Mouse (Mus musculus) E14TG2a.4 (cell line): ENCODE data around the gene Plxnb2.

ENCODE experiments used
- H3K27me3 ChIP-seq: 2 replicates; pipeline ENCODE4 v1.6.1; 2014; ENCODE audit warnings: low read length, control low read depth; ENCODE audit not compliant: insufficient read depth
- H3K36me3 ChIP-seq: 2 replicates; pipeline ENCODE4 v1.6.1; 2014; ENCODE audit warnings: low read length, control low read depth; ENCODE audit not compliant: insufficient read depth
- H3K4me1 ChIP-seq: replicated peaks from 2 replicates; pipeline ENCODE4 v1.6.1; 2014; ENCODE audit warnings: low read depth, low read length, control low read depth
- H3K4me3 ChIP-seq: replicated peaks from 2 replicates; pipeline ENCODE4 v1.5.1; 2014; ENCODE audit warnings: mild to moderate bottlenecking, low read length
- H3K9me3 ChIP-seq: 2 replicates; pipeline ENCODE4 v1.6.1; 2014; ENCODE audit warnings: low read length, control low read depth
- CTCF ChIP-seq: conservative IDR thresholded peaks from 2 replicates; pipeline ENCODE4 v1.5.1; 2014; ENCODE audit warnings: low read length
- NANOG ChIP-seq: IDR thresholded peaks from 2 replicates; pipeline ENCODE4 v1.6.1; 2014; ENCODE audit warnings: borderline replicate concordance, low read length, mixed read lengths
- POU5F1 ChIP-seq: IDR thresholded peaks from 2 replicates; pipeline ENCODE4 v1.6.1; 2014; ENCODE audit warnings: low read length, borderline replicate concordance

Plxnb2 gene

GRCm38 (mm10) chr15:89118007-89118406 lies 62.6 kb downstream of the Plxnb2 start:
- peaks cover 84% of the 10 kb centered on the region for H3K36me3 ChIP-seq
- H3K4me3 ChIP-seq = no peak overlapping the region
- H3K4me1 ChIP-seq = peaks cover 33% of the 10 kb centered on the region
- no peak for TF ChIP-seq CTCF
- no peak for TF ChIP-seq NANOG
- TF ChIP-seq POU5F1 = no peak
- H3K27me3 ChIP-seq = no peaks in the 10 kb centered on the region
- no peaks in the 10 kb centered on the region for H3K9me3 ChIP-seq

- H3K4me3 ChIP-seq = no peak overlapping the region
- H3K4me1 ChIP-seq = peaks cover 13% of the 10 kb centered on the region
- peaks cover 98% of the 10 kb centered on the region for H3K36me3 ChIP-seq
- no peaks in the 10 kb centered on the region for H3K27me3 ChIP-seq
- TF ChIP-seq CTCF (no peak; the same call in 1 of the 2 replicates), NANOG (no peak), POU5F1 (no peak)
- H3K9me3 ChIP-seq = no peaks in the 10 kb centered on the region
These were observed 70.4 kb downstream of the Plxnb2 start for GRCm38 (mm10) chr15:89110147-89110546.

- TF ChIP-seq NANOG (no peak), POU5F1 (no peak), CTCF (no peak)
- no peaks in the 10 kb centered on the region for H3K27me3 ChIP-seq
- no peaks in the 10 kb centered on the region for H3K9me3 ChIP-seq
- H3K4me1 ChIP-seq = peaks cover 17% of the 10 kb centered on the region
- peaks cover 100% of the 10 kb centered on the region for H3K36me3 ChIP-seq
- no peak overlapping the region for H3K4me3 ChIP-seq
These were observed 73.6 kb downstream of the Plxnb2 start for GRCm38 (mm10) chr15:89106976-89107375.

- Histone ChIP-seq H3K4me1 (peaks cover 17% of the 10 kb centered on the region), H3K27me3 (no peaks in the 10 kb centered on the region), H3K9me3 (no peaks in the 10 kb centered on the region), H3K4me3 (no peak overlapping the region), H3K36me3 (peaks cover 100% of the 10 kb centered on the region)
- TF ChIP-seq CTCF (no peak), NANOG (no peak), POU5F1 (no peak)
These were observed 74.5 kb downstream of the Plxnb2 start for GRCm38 (mm10) chr15:89106073-89106472.
